Mouse (Mus musculus) liver (tissue): ENCODE data around the gene Flywch2.

ENCODE experiments used
- DNase-seq: peaks from one replicate; pipeline ENCODE4 v3.0.0-alpha.2; 2020; ENCODE audit warnings: mixed read lengths

Flywch2 gene

DNA sequence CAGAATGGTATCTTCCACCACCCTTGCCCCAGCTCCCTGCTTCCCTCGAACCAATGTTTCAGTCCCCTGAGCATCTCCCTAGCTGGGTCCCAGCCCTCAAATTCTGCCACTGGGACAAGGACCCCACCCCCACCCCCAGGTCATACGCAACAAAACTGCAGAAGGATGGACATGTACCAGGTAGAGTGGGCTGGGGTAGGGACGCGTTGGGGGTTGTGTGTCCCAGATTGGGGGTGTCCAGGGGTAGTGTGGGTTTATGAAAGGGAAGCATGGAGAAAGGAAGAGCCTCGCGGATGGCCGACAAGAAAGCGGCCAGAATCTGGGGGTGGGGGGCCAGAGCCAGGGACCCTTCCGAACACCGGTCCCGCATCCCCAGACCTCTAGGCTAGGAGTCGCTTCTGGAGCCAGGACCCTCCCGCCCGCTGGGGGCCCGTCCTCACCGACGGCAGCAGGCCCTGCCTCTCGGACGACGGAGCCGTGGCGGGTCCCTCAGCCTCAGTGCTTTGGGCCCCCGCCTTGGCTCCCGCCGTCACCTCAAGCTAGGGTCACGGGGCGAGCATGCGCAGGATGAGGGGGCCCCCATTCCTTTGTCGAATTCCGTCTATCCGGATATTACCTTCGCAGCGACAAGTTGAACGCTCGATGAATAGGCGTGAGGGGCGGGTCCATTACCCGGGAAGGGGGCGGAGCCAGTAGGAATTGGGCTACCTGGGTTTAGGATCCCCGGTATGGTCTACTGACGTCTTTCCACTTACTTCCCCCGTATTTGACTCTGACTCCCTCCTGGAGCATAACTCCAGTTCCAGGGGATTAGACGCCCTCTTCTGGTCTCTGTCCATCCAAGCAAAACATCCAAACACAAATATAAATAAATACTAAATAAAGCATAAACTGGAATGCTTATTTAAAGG lies at the start of gene Flywch2:
TSS of gene Flywch2 (minus strand) at position 521 of the 911 bp plus-strand sequence.
- peak; percentile 84 for DNase-seq

DNA sequence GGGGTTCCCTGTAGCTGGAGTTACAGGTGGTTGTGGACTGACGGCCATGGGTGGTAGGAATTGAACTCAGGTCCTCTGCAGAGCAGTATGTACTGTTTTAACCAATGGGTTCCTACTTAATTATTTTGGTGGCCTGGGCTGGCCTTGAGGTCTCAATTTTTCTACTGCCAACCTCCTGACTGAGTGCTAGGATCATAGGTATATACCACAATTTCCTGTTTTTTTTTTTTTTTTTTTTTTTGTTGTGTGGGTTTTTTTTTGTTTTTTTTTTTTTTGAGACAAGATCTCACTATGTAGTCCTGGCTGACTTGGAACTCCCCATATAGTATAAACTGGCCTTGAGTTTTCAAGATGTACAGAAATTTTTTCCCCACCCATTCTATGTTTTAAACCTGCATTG lies 45.3 kb upstream of the Flywch2 start:
- DNase-seq: no peak

- DNase-seq: peak; percentile 93
Measured at GRCm38 (mm10) chr17:23829064-23829619, 43.3 kb upstream of the Flywch2 start, which contains the start of gene Elob. Gene Elob, minus strand, starts transcription at chr17:23829136.

DNA sequence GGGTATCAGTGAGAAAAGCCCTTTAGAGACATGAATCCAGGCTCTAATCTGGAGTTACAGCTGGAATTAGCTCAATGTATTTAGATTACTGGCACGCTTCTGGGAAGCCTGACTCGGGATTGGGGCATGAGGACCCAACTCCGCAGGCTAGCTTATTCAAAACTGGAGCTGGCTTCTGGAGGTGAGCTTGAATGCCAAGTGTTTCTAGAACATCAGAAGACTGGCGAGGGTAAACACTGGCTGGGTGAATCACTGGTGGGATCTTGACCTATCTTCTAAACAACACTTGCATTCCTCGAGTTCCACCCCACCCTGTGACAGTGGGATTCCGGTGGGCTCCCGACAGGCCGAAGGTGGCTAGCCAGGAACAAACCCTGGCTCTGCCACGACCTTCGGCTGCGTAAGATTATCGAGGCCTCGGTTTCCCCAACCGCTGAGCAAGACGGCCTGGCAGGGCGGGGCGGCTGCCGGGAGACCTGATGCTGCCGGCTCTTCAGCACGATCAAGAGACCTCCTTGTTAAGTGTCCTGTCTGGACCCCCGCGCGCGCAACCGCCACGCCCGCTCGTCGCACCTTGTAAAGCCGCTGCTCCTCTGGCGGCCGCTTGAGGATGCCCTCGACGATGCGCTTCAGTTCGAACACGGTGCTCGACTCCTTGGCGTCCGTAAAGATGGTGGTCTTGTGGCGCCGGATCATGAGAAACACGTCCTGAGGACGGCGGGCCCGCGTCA lies 42.6 kb upstream of the Flywch2 start:
- DNase-seq: peak; percentile 79

DNA sequence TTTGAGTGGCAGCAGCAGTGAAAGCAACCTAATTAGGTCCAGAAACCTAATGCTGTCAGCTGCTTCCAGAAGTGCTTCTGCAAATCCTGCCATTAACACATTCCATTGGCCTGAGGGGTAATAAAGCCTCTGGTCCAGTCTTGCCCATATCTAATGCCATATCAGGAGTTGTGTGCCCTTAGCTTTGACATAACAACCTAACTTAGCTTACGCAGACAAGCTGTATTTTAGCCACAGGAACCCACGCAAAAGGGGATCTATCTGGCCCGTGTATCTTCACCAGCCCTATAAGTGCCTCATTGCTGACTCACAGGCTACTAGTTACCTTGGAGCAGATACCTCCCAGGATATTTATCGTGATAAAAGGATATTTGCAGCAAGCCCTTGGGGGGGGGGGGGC lies 39.7 kb upstream of the Flywch2 start:
- no peak for DNase-seq

- DNase-seq: no peak
Measured at GRCm38 (mm10) chr17:23823614-23824013, 37.7 kb upstream of the Flywch2 start.

GRCm38 (mm10) chr17:23823018-23823417 lies 37.1 kb upstream of the Flywch2 start:
- no peak for DNase-seq

DNA sequence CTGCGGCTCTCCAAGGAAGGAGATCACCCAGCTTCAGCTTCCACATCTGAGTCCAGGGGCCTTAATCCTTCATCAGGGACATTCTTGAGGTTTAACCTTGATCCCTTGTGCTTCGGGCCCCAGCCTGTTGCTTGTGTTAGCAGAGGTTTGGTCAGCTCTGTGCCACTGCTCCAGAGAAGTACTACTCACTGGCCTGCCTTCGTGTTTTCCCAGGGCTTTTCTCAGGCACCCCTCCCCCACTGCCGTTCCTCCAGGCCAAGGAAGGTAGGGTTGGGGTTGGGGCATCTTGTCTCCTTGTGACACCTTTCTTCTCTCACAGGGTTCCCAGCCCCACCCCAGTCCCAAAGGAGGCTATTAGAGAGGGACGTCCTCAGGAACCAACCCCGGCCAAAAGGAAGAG lies 36.2 kb upstream of the Flywch2 start:
- DNase-seq: no peak

DNA sequence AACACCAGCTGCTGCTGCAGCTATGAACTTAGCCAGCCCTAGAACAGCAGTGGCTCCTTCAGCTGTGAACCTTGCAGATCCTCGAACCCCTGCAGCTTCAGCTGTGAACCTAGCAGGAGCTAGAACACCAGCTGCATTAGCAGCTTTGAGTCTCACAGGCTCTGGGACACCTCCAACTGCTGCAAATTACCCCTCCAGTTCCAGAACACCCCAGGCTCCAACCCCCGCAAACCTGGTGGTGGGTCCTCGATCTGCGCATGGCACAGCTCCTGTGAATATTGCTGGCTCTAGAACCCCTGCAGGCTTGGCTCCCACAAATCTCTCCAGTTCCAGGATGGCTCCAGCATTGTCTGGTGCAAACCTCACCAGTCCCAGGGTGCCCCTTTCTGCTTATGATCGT lies 34.9 kb upstream of the Flywch2 start:
- DNase-seq: no peak

DNA sequence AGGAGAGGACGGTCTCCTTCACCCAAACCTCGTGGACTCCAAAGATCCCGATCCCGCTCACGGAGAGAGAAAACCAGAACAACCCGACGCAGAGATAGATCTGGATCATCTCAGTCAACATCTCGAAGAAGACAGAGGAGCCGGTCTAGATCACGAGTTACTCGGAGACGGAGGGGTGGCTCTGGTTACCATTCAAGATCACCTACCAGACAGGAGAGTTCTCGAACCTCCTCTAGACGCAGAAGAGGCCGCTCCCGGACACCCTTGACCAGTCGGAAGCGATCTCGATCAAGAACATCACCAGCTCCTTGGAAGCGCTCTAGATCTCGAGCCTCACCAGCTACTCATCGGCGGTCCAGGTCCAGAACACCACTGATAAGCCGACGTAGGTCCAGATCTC lies 33.4 kb upstream of the Flywch2 start:
- DNase-seq: no peak

GRCm38 (mm10) chr17:23818579-23818978 lies 32.7 kb upstream of the Flywch2 start:
- DNase-seq: no peak

DNA sequence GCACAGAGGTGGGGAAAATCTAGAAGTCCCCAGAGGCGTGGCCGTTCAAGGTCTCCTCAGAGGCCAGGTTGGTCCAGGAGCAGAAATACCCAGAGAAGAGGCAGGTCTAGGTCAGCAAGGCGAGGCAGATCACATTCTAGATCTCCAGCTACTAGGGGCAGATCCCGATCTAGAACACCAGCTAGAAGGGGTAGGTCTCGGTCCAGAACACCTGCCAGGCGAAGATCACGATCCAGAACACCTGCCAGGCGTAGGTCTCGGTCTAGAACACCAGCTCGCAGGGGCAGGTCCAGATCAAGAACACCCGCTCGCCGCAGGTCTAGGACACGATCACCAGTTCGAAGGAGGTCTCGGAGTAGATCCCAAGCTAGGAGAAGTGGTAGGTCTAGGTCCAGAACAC lies 29.8 kb upstream of the Flywch2 start:
- DNase-seq: no peak

DNA sequence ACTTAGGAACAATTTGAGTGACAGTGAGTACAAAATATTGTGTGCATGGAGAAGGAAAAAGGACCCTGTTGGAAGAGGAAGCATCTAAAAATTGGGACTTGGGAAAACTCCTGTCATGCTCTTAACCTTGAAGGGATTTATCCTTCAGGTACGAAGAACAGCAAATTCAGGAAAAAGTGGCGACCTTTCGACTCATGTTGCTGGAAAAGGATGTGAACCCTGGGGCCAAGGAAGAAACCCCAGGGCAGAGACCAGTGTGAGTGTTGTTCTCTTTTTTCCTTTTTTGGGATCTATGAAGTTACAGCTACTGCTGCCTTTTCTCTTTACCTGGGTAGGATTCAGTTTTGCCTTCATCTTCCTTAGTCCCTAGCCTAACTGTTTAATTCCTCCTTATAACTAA lies 22.0 kb upstream of the Flywch2 start:
- DNase-seq: no peak

DNA sequence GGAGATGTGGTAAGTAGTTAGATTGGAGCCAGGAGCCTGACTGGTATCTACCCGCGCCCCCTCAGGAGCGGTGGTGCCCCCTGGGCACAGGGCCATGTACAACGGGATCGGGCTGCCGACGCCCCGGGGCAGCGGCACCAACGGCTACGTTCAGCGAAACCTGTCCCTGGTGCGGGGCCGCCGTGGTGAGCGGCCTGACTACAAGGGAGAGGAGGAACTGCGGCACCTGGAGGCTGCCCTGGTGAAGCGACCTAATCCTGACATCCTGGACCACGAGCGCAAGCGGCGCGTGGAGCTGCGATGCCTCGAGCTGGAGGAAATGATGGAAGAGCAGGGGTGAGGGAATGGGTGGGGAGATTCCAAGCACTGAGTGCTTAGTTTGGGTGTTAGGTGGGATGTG lies 21.0 kb upstream of the Flywch2 start:
- DNase-seq: no peak

DNA sequence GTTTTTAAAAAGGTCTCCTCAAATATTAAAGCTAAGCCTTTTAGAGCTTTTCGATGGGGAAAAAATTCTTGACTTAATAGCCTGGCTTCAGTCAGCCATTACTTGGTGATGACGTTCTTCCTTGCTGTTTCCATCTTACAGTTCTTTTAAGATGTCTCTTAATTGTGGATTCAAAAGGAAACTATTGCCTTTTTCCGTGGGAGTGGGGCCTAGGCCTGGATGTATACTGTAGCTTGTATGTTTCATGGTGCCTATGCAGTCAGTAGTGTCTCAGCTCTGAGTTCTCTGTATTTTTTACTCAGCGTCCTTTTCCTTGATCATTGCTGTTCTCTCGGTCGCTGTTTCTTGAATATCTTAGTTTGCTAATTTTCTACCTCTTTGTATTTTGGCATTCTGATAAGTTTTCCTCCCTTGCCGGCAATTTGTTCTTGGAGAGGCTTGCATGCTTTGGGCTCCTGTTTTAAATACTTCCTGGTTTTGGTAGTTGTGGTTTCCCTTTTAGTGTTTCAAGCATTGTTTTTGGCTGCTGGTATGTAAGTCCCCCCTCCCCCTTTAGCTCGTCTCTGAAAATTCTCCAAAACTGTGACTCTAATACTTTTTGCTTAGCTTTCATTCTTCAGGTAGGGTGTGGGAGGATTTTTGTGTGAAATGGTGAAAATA lies 18.7 kb upstream of the Flywch2 start:
- no peak for DNase-seq

GRCm38 (mm10) chr17:23803366-23804041 lies 17.6 kb upstream of the Flywch2 start:
- DNase-seq: peak; percentile 94

DNA sequence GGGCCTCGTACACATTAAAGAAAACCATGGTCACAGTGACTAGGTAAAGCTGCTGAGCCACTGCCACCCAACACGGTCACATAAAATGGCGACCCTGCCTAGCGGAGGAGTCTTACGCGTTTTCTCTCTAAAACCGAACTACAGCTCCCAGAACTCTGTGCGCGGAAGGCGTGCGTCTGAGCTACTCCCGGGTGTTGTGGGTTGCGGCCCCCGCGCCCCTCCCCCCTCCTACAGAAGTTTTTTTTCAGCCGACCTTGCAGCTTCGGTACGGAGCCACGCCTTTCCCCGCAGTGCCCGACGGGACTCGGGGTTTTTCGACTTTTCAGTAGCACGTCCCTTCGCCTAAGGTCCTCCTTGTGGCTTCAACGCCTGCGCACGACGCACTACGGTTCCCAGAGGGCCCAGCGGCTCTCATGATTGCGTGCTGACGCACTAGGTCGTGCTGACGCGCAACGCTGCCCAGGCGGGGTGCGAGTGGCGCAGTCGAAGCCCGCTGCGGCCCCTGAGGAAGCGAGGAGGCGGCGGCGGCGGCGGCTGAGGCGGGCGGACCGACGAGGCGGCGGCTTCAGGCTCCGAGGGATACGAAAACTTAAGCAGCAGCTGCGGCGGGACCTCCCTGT lies 17.0 kb upstream of the Flywch2 start:
- DNase-seq: peak; percentile 96

DNA sequence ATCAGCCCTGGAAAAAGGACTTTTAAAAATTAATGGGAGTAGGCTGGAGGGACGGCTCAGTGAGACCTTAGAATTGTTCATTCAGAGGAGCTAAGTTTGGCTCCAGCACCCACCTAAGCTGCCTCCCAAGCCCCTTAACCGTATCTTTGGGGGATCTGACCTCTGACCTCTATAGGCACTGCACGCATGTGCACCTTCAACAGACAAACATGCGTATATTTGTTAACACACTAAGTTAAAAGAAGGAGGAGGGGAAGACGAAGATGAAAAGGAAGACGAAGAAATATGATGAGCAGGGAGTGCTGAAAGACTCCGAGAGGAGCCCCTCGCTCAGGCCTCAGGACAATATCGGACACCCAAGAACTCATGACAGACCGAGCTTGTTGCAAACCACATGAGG lies 15.7 kb upstream of the Flywch2 start:
- no peak for DNase-seq

DNA sequence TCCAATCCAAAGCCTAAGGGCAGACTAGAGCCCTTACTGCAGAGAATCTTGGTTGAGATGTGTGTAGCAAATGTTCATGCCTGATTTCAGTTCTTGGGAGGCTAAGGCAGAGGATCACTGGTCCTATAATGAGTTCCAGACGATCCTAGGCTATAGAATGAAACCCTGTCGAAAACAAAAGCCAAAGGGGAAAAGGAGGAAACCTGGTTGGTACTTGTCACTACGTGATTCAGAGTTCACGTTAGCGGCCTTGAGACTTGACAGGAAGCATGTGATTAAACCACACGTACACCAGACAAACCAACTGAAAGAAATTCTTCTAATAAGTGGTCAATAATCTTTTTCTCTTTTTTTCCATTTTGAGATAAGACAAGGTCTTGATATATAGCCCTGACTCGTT lies 11.4 kb upstream of the Flywch2 start:
- DNase-seq: no peak

- no peak for DNase-seq
Measured at GRCm38 (mm10) chr17:23795323-23795722, 9.4 kb upstream of the Flywch2 start.

GRCm38 (mm10) chr17:23791079-23791357 lies 5.1 kb upstream of the Flywch2 start:
- DNase-seq: no peak
